ENCODE assay signal across 26 mouse cellular contexts in genomic region chr5:16231477-16231876, GRCm38 (mm10).
"Had no signal": no experiment of that assay in that cellular context is flagged by ENCODE, and none has a peak within 500 bp of the region (broad histone marks: within the 10 kb centered on the region; RNA-seq: fewer than 3 reads in every experiment).

No protein-coding gene starts in this region.

- ATAC-seq: forebrain, postnatal 0 days; hindbrain, postnatal 0 days; intestine, embryonic 16.5 days had no signal

- H3K27ac ChIP-seq: heart, adult 2 months; heart, embryonic 13.5 days; heart, embryonic 15.5 days; hindbrain, embryonic 13.5 days; hindbrain, embryonic 15.5 days; hindbrain, postnatal 0 days; kidney, embryonic 15.5 days; kidney, postnatal 0 days; limb, embryonic 13.5 days; limb, embryonic 15.5 days had no signal

- H3K36me3 ChIP-seq: heart, embryonic 13.5 days; heart, embryonic 15.5 days; hindbrain, embryonic 13.5 days; hindbrain, embryonic 15.5 days; kidney, embryonic 15.5 days; limb, embryonic 13.5 days; limb, embryonic 15.5 days had no signal

- DNase-seq: forebrain, postnatal 0 days; gastrocnemius, postnatal 14 days; gastrocnemius, postnatal 36 days; heart, adult 11 months; heart, adult 2 months; heart, postnatal 14 days; heart, postnatal 36 days; kidney, adult 11 months; kidney, adult 2 months; kidney, adult 9 months; kidney, postnatal 14 days; kidney, postnatal 36 days; layer of hippocampus, adult 9-11 months; layer of hippocampus, postnatal 36 days; left cerebral cortex, postnatal 4 days had no signal

- H3K9ac ChIP-seq: forebrain, postnatal 0 days; heart, embryonic 13.5 days; heart, embryonic 15.5 days; hindbrain, embryonic 13.5 days; hindbrain, embryonic 15.5 days; kidney, embryonic 15.5 days; limb, embryonic 13.5 days; limb, embryonic 15.5 days had no signal

- H3K27me3 ChIP-seq: heart, embryonic 13.5 days; heart, embryonic 15.5 days; hindbrain, embryonic 13.5 days; hindbrain, embryonic 15.5 days; kidney, embryonic 15.5 days; limb, embryonic 13.5 days; limb, embryonic 15.5 days had no signal

- H3K4me2 ChIP-seq: heart, embryonic 11.5 days; heart, embryonic 13.5 days; heart, embryonic 15.5 days; hindbrain, embryonic 13.5 days; hindbrain, embryonic 15.5 days; kidney, embryonic 15.5 days; limb, embryonic 13.5 days; limb, embryonic 15.5 days had no signal

- H3K4me3 ChIP-seq: heart, adult 2 months; heart, embryonic 13.5 days; heart, embryonic 15.5 days; hindbrain, embryonic 13.5 days; hindbrain, embryonic 15.5 days; kidney, embryonic 15.5 days; limb, embryonic 13.5 days; limb, embryonic 15.5 days had no signal

- H3K9me3 ChIP-seq: heart, embryonic 13.5 days; heart, embryonic 15.5 days; hindbrain, embryonic 13.5 days; hindbrain, embryonic 15.5 days; kidney, embryonic 15.5 days; limb, embryonic 13.5 days; limb, embryonic 15.5 days had no signal

- H3K4me1 ChIP-seq: heart, embryonic 13.5 days; kidney, embryonic 15.5 days; limb, embryonic 15.5 days had no signal
